Mouse (Mus musculus): ENCODE results near the gene Srxn1. TPM values are rescaled to one million over a fixed set of nuclear protein-coding genes. Genes with fewer than 3 reads are reported as not detected.

The Srxn1 gene
- total and polyA plus RNA-seq, 3 experiments: not detected

DNA sequence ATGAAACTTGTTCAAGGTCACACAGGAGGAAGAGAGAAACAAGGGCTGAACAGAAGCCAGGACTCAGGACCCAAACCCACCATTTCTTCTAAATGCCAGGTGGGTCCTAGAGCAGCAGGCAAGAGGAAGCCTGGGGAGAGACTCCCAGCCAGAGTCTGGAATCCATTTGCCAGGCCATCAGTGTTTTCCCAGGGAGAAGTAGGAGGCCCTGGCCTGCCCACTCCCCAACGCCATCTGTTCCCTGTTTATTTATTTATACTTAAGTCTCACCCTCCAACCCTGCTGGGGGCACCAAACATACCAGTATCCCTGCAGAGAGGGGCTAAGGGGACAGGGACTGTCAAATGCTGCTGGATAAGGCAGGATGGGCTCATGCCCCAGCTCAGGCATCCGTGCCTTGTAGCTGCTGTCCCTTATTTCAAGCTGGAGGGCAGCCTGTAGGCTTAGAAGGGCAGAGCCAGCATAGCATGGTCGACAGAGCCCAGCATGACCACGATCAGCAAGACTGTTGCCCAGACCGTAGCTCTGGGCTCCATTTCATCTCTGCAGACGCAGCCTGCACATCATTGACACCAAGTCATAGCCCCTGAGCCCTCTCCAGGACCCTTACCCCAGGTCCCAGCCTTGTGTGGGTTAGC, 14.0 kb downstream of the Srxn1 start:
- dilution Hi-C loops (cut with MboI; ENCODE audit: extremely low pct_ligation_motif_present, extremely low pct_unique_long_range_greater_than_20kb, low sequenced_read_pairs): no loop called here
- no peak for DNase-seq (ENCODE audit: extremely low read depth)
- Histone ChIP-seq H3K4me2 (ENCODE audit: insufficient read depth, low read depth, poor library complexity, severe bottlenecking) (no peak overlapping the region), H3K4me3 (replicated peaks in 1 of 3; ENCODE audit: low read depth in 2 of 3, low read length in 2 of 3, poor library complexity in 1 of 3) (no peak overlapping the region), H3K9me3 (replicated peaks; ENCODE audit: low read length) (no peaks in the 10 kb centered on the region), H3K9ac (ENCODE audit: insufficient read depth, low read depth) (no peak overlapping the region), H3K27me3 (replicated peaks) (peaks cover 84% of the 10 kb centered on the region), H3K79me2 (replicated peaks; ENCODE audit: control insufficient read depth, extremely low read depth, insufficient read depth, poor library complexity, severe bottlenecking) (no peaks in the 10 kb centered on the region), H3K4me1 (ENCODE audit: control insufficient read depth in 1 of 2, insufficient read depth in 2 of 2) (peaks cover 0 to 7% of the 10 kb centered on the region in 2 experiments; a peak in 2 of 4 replicates), H3K36me3 (replicated peaks in 1 of 2; ENCODE audit: control insufficient read depth in 1 of 2, insufficient read depth in 1 of 2, low read length in 1 of 2) (no peaks in the 10 kb centered on the region), H3K27ac (ENCODE audit: insufficient read depth, low read depth) (no peak overlapping the region)
- in situ Hi-C loops (cut with MboI; ENCODE audit: low pct_ligation_motif_present, low pct_unique_long_range_greater_than_20kb, low sequenced_read_pairs): loop anchor here (10.0 kb wide), 1 partner anchor 245 kb away; no protein-coding TSS in a partner anchor
- TF ChIP-seq JUN (IDR thresholded peaks at IDR 0.05; ENCODE audit: insufficient read depth, low read depth, low read length) (no peak), USF1 (IDR thresholded peaks at IDR 0.05; ENCODE audit: low read depth, low read length) (no peak), ZKSCAN1 (IDR thresholded peaks at IDR 0.05; ENCODE audit: borderline replicate concordance, low read depth, low read length) (no peak), GABPA (IDR thresholded peaks at IDR 0.05; ENCODE audit: insufficient replicate concordance, low read depth, low read length) (no peak), CTCF (conservative IDR thresholded peaks at IDR 0.05 in 1 of 2, IDR thresholded peaks at IDR 0.05 in 1 of 2; ENCODE audit: low read depth in 2 of 2, low read length in 2 of 2) (no peak), TCF12 (IDR thresholded peaks at IDR 0.05; ENCODE audit: low read depth, low read length) (no peak), ZC3H11A (IDR thresholded peaks at IDR 0.05; ENCODE audit: low read depth, low read length) (no peak), SIN3A (IDR thresholded peaks at IDR 0.05; ENCODE audit: low read length) (no peak), POLR2A (IDR thresholded peaks at IDR 0.05; ENCODE audit: low read depth, low read length) (no peak), SMC3 (IDR thresholded peaks at IDR 0.05; ENCODE audit: low read depth, low read length) (no peak), RAD21 (IDR thresholded peaks at IDR 0.05; ENCODE audit: low read depth, low read length) (no peak), BHLHE40 (IDR thresholded peaks at IDR 0.05; ENCODE audit: low read depth, low read length) (no peak), EP300 (IDR thresholded peaks at IDR 0.05; ENCODE audit: low read length) (no peak), NELFE (IDR thresholded peaks at IDR 0.05; ENCODE audit: low read depth, low read length) (no peak), MYC (IDR thresholded peaks at IDR 0.05; ENCODE audit: low read depth, low read length) (no peak), MXI1 (IDR thresholded peaks at IDR 0.05; ENCODE audit: low read depth, low read length) (no peak), MAX (IDR thresholded peaks at IDR 0.05; ENCODE audit: low read length) (no peak), POLR2AphosphoS2 (IDR thresholded peaks at IDR 0.05; ENCODE audit: low read depth, low read length) (no peak), E2F4 (IDR thresholded peaks at IDR 0.05; ENCODE audit: insufficient replicate concordance, low read depth, low read length) (no peak)

DNA sequence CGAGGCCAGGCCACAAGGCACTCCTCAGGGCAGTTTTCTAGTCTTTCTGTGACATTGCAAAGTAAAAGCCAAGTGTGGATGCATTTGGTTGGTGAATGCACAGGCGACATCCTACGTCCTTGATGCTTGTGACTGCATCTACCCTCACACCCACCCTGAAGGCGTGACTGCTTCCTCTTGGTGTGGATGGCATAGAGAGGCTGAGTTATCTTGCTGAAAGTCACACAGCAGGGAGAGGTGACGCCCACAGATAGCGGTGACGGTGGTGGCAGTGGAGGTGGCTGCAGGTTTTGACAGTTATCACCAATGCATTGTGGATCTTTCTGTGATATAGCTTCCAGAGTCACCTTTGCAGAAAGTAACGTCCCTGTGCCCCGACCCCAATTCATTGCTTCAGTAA, 17.6 kb downstream of the Srxn1 start:
- no peaks in the 10 kb centered on the region for H3K4me1 ChIP-seq (ENCODE audit: control insufficient read depth in 1 of 2, insufficient read depth in 2 of 2)
- H3K79me2 ChIP-seq (replicated peaks; ENCODE audit: control insufficient read depth, extremely low read depth, insufficient read depth, poor library complexity, severe bottlenecking): no peaks in the 10 kb centered on the region
- DNase-seq (ENCODE audit: extremely low read depth): no peak
- H3K9ac ChIP-seq (ENCODE audit: insufficient read depth, low read depth): no peak overlapping the region
- no peak overlapping the region for H3K4me3 ChIP-seq (replicated peaks in 1 of 3; ENCODE audit: low read depth in 2 of 3, low read length in 2 of 3, poor library complexity in 1 of 3)
- H3K27me3 ChIP-seq (replicated peaks): peaks cover 77% of the 10 kb centered on the region
- H3K27ac ChIP-seq (ENCODE audit: insufficient read depth, low read depth): no peak overlapping the region
- no peaks in the 10 kb centered on the region for H3K9me3 ChIP-seq (replicated peaks; ENCODE audit: low read length)
- H3K36me3 ChIP-seq (replicated peaks in 1 of 2; ENCODE audit: control insufficient read depth in 1 of 2, insufficient read depth in 1 of 2, low read length in 1 of 2): no peaks in the 10 kb centered on the region
- no peak overlapping the region for H3K4me2 ChIP-seq (ENCODE audit: insufficient read depth, low read depth, poor library complexity, severe bottlenecking)
- no peak for TF ChIP-seq MAFK (IDR thresholded peaks at IDR 0.05; ENCODE audit: insufficient replicate concordance, low read length)
- no peak for TF ChIP-seq E2F4 (IDR thresholded peaks at IDR 0.05; ENCODE audit: insufficient replicate concordance, low read depth, low read length)
- no peak for TF ChIP-seq IRF4 (IDR thresholded peaks at IDR 0.05; ENCODE audit: low read depth, low read length)
- no peak for TF ChIP-seq TCF12 (IDR thresholded peaks at IDR 0.05; ENCODE audit: low read depth, low read length)
- no peak for TF ChIP-seq MXI1 (IDR thresholded peaks at IDR 0.05; ENCODE audit: low read depth, low read length)
- no peak for TF ChIP-seq UBTF (IDR thresholded peaks at IDR 0.05; ENCODE audit: low read depth, low read length)
- TF ChIP-seq POLR2AphosphoS2 (IDR thresholded peaks at IDR 0.05; ENCODE audit: low read depth, low read length): no peak
- no peak for TF ChIP-seq POLR2A (IDR thresholded peaks at IDR 0.05; ENCODE audit: low read depth, low read length)
- TF ChIP-seq KAT2A (IDR thresholded peaks at IDR 0.05; ENCODE audit: insufficient replicate concordance, low read length): no peak
- TF ChIP-seq USF2 (conservative IDR thresholded peaks at IDR 0.05; ENCODE audit: low read depth, low read length): no peak
- TF ChIP-seq SMC3 (IDR thresholded peaks at IDR 0.05; ENCODE audit: low read depth, low read length): no peak
- no peak for TF ChIP-seq CTCF (conservative IDR thresholded peaks at IDR 0.05 in 1 of 2, IDR thresholded peaks at IDR 0.05 in 1 of 2; ENCODE audit: low read depth in 2 of 2, low read length in 2 of 2)
- TF ChIP-seq EP300 (IDR thresholded peaks at IDR 0.05; ENCODE audit: low read length): no peak
- dilution Hi-C loops (cut with MboI; ENCODE audit: extremely low pct_ligation_motif_present, extremely low pct_unique_long_range_greater_than_20kb, low sequenced_read_pairs) (no loop called here), in situ Hi-C loops (cut with MboI; ENCODE audit: low pct_ligation_motif_present, low pct_unique_long_range_greater_than_20kb, low sequenced_read_pairs) (loop anchor here (5.0 kb wide), 1 partner anchor 74 kb away; no protein-coding TSS in a partner anchor)
